Mouse (Mus musculus): Measurements from ENCODE around the gene Abca13.
"Not testable (repeated sequence)": the region's sequence is repeated elsewhere in the genome, so short reads cannot be mapped to it uniquely, and the experiment has no call there.

Gene Abca13

DNA sequence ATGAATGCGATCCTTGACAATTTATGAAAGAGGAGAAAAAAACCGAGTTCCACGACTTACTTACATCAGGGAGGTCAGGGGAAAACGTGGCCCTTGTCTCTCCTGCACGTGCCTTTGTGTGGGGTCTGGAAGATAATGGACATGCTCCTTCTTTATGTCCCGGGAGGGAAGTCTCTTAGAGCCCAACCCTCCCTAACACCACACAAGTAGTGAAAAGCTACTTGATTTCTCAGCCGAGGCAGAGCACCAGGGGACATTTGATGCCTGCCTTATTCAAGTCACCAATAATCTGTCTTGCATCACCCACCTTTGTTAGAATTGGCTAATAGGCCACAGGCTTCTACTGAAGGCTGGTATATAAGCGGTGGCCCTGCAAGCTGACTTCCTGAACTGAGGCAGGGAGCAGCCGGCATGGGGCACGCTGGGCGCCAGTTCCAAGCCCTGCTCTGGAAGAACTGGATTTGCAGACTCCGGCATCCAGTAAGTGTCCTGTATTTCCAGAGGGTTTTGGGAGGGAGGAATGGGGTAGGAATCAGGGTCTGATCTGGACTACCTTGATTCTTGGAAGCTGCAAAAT, at the start of gene Abca13:
Gene Abca13, plus strand, starts transcription at position 388 of the 577 bp plus-strand sequence.
- DNase-seq (ENCODE audit: low spot score): no peak

DNA sequence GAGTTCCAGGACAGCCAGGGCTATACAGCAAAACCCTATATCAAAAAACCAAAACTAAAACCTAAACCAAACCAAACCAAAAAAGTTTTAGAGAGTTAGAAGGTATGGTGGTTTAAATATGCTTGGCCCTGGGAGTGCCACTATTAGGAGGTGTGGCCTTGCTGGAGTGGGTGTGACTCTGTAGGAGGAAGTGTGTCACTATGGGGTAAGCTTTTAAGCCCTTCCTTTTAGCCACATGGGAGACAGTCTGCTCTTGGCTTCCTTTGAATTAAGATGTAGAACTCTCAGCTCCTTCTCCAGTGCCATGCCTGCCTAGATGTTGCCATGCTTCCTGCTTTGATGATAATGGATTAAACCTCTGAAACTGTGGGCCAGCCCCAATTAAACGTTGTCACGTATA, 46.6 kb upstream of the Abca13 start:
- DNase-seq (ENCODE audit: low spot score): no peak

DNA sequence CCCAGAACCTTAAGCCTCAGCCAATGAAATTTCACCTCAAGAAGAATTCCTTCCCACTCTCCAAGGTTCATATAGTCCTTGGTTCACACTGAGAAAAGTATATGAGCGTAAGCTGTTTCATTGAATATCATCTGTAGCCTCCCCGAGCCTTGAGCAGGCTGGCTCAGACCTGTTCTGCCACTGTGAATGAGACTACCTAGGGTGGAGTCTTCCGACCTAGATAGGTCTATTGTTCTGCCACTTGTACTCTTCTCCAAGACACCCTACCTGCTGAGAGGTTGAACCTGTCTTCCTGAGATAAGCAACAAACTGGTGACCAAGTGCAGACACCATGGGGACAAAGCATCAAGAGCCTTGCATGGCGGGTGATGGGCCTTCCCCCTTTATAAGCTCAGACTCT, 45.6 kb upstream of the Abca13 start:
- DNase-seq (ENCODE audit: low spot score): no peak

- no peak for DNase-seq (ENCODE audit: low spot score)
Measured at GRCm38 (mm10) chr11:9146683-9147082, 45.1 kb upstream of the Abca13 start.

GRCm38 (mm10) chr11:9148206-9148605, 43.5 kb upstream of the Abca13 start:
- DNase-seq (ENCODE audit: low spot score): no peak

GRCm38 (mm10) chr11:9150403-9150802, 41.3 kb upstream of the Abca13 start:
- DNase-seq (ENCODE audit: low spot score): peak; percentile 9

GRCm38 (mm10) chr11:9159953-9160352, 31.8 kb upstream of the Abca13 start:
- no peak for DNase-seq (ENCODE audit: low spot score)

DNA sequence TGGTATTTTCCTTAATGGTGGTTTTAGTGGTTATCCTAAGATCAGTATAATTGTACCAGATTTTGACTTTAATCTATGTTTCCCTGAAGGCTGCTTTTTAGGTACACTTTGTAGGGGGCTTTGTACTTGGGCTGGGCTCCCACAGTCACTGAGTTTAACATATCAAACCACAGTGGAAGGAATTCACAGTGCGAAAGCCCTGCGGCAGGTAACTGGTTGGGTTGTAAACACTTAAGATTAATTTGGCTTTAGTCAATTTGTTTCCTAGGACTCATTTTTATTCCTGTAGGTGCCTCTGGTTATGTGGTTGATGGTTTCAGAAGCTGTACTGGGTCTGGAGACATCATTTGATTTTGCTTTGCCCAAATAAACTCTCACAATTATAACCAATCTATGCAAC, 24.4 kb upstream of the Abca13 start:
- DNase-seq (ENCODE audit: low spot score): no peak

GRCm38 (mm10) chr11:9181477-9181876, 10.3 kb upstream of the Abca13 start:
- DNase-seq (ENCODE audit: low spot score): no peak

- not testable (repeated sequence) for DNase-seq (ENCODE audit: low spot score)
Measured at GRCm38 (mm10) chr11:9189471-9189870, 2.3 kb upstream of the Abca13 start.

GRCm38 (mm10) chr11:9190772-9191554, 779 bp upstream of the Abca13 start:
- DNase-seq (ENCODE audit: low spot score): no peak

GRCm38 (mm10) chr11:9194861-9195260, 3.1 kb downstream of the Abca13 start:
- no peak for DNase-seq (ENCODE audit: low spot score)

- no peak for DNase-seq (ENCODE audit: low spot score)
Measured at GRCm38 (mm10) chr11:9199868-9200267, 8.1 kb downstream of the Abca13 start.

GRCm38 (mm10) chr11:9210707-9211106, 19.0 kb downstream of the Abca13 start:
- no peak for DNase-seq (ENCODE audit: low spot score)

DNA sequence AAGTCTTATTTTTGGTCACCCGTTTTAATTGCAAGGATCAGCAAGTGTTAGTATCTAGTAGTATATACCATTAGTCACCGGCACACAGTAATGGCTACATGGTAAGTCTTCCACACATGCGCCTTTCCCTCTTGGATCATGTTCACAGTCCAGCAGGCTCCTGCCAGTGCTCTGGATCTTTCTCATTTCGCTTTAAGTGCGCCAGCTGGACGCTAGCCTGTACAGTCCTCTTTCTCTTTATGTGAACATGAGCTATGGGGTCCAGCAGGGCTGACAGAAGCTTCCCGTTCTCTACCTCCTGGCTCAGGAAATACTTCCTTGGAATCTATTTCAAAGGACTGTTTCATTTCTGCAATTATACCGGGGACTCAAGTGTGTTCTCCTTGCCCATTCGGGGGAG, 21.8 kb downstream of the Abca13 start:
- DNase-seq (ENCODE audit: low spot score): no peak

DNA sequence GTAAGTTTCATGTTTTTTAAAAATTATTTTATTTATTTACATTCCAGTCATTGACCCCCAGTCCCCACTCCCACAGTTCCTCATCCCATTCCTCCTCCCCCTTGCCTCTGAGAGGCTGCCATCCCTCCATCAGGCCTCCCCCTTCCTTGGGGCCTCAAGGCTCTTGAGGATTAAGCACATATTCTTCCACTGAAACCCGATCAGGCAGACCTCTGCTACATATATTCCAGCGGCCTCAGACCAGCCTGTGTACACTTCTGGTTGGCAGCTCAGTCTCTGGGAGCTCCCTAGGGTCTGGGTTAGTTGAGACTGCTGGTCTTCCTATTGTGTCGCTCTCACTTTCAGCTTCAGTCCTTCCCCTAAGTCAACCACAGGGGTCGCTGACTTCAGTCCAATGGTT, 24.5 kb downstream of the Abca13 start:
- no peak for DNase-seq (ENCODE audit: low spot score)

DNA sequence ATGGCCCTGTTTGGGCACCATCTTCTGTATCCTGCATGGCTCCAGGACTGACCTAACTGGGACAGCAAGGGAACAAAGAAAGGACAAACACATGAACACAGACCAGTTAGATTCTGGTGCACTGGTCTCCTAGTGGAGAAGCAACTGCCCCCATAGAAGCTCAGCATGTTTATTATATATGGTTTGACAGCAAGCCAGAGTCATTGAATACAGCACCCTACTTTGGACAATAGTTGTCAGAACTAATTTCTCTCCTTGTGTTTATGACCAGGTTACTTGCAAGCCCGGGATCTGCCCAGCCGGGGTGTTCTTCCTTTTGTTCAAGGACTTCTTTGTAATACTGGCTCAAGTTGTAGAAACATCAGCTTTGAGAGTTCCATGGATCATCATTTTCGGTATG, 28.8 kb downstream of the Abca13 start:
- DNase-seq (ENCODE audit: low spot score): no peak

GRCm38 (mm10) chr11:9221646-9222045, 29.9 kb downstream of the Abca13 start:
- no peak for DNase-seq (ENCODE audit: low spot score)

GRCm38 (mm10) chr11:9226399-9226798, 34.7 kb downstream of the Abca13 start:
- no peak for DNase-seq (ENCODE audit: low spot score)

DNA sequence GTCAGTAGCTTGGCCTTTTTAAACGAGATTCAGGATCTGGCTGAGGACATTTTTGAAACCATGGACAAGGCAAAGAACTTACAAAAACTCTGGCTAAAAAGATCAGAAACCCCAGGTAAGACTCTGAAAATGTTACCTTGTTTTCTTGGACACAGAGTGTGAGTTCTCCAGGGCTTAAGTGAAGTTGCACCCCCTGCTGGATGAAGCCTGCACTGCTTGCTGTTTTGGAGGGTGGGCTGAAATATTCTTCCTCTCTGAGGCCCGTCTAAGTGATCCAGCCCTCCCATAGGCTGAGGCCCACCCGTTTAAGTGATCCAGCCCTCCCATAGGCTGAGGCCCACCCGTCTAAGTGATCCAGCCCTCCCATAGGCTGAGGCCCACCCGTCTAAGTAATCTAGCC, 57.9 kb downstream of the Abca13 start:
- not testable (repeated sequence) for DNase-seq (ENCODE audit: low spot score)

- DNase-seq (ENCODE audit: low spot score): not testable (repeated sequence)
Measured at GRCm38 (mm10) chr11:9263072-9263471, 71.3 kb downstream of the Abca13 start.

- DNase-seq (ENCODE audit: low spot score): no peak
Measured at GRCm38 (mm10) chr11:9269090-9269489, 77.3 kb downstream of the Abca13 start.

- DNase-seq (ENCODE audit: low spot score): no peak
Measured at GRCm38 (mm10) chr11:9285204-9285603, 93.5 kb downstream of the Abca13 start.

GRCm38 (mm10) chr11:9285759-9286158, 94.0 kb downstream of the Abca13 start:
- DNase-seq (ENCODE audit: low spot score): no peak
